Mouse (Mus musculus) myocyte (in vitro differentiated cells): ENCODE results near the gene Clca3a2.

Experiments used
- E2F4 ChIP-seq: IDR thresholded peaks from one replicate; pipeline ENCODE4 v1.6.1; 2011; ENCODE audit warnings: mild to moderate bottlenecking, control low read depth, moderate library complexity; ENCODE audit not compliant: insufficient read depth
- MYOD1 ChIP-seq, 3 experiments: IDR thresholded peaks; one replicate each; pipeline ENCODE4 v1.6.1; 2011; ENCODE audit warnings: control low read depth in 2 of 3, low read depth in 2 of 3, mild to moderate bottlenecking in 2 of 3, moderate library complexity in 1 of 3; ENCODE audit not compliant: insufficient read length in 2 of 3, control insufficient read depth in 1 of 3
- MYOG ChIP-seq, 3 experiments: IDR thresholded peaks; one replicate each; pipeline ENCODE4 v1.6.1; 2011; ENCODE audit warnings: control low read depth in 2 of 3, low read depth in 2 of 3, mild to moderate bottlenecking in 2 of 3; ENCODE audit not compliant: insufficient read length in 2 of 3, control insufficient read depth in 1 of 3, insufficient read depth in 1 of 3
- POLR2A ChIP-seq: IDR thresholded peaks from one replicate; pipeline ENCODE4 v1.6.1; 2011; ENCODE audit warnings: low read depth, mild to moderate bottlenecking, control low read depth, moderate library complexity; ENCODE audit not compliant: insufficient read length
- SRF ChIP-seq: IDR thresholded peaks from one replicate; pipeline ENCODE4 v1.6.1; 2011; ENCODE audit warnings: low read depth; ENCODE audit not compliant: control insufficient read depth, insufficient read length

GRCm38 (mm10) chr3:144765161-144765560, 54.1 kb downstream of the Clca3a2 start:
- no peak for TF ChIP-seq POLR2A
- no peak for TF ChIP-seq E2F4
- no peak for TF ChIP-seq MYOD1 (IDR thresholded peaks at IDR 0.05; ENCODE audit: control insufficient read depth in 1 of 3, insufficient read length in 2 of 3, low read depth in 2 of 3)
- no peak for TF ChIP-seq MYOG (IDR thresholded peaks at IDR 0.05; ENCODE audit: control insufficient read depth in 1 of 3, insufficient read depth in 1 of 3, insufficient read length in 2 of 3, low read depth in 2 of 3)
- no peak for TF ChIP-seq SRF
